Mouse (Mus musculus): ENCODE data around the gene Vps29. TPM values are rescaled to one million over a fixed set of nuclear protein-coding genes. Genes with fewer than 3 reads are reported as not detected.

The Vps29 gene
- polyA plus RNA-seq, 1 experiment = 134 TPM

- peaks cover 3% of the 10 kb centered on the region; the same call in 1 of the 2 replicates for H3K4me1 ChIP-seq (ENCODE audit: control insufficient read depth, insufficient read depth, low read length)
- peak within 1 kb of the TSS; percentile 79 for H3K4me3 ChIP-seq (ENCODE audit: insufficient read depth, low read length)
- peak within 1 kb of the TSS; percentile 52 for H3K27ac ChIP-seq (ENCODE audit: insufficient read depth, low read depth, low read length)
- TF ChIP-seq POLR2A (IDR thresholded peaks at IDR 0.05; ENCODE audit: borderline replicate concordance, low read depth, low read length) = 0 out of 2 replicates have a peak, but pooled peaks have one; percentile 77
- TF ChIP-seq CTCF (IDR thresholded peaks at IDR 0.05; ENCODE audit: low read depth, low read length) = no peak
Measured at GRCm38 (mm10) chr5:122372192-122372769, 18.1 kb downstream of the Vps29 start, which contains the start of gene Fam216a. Gene Fam216a, minus strand, starts transcription at chr5:122372364.

GRCm38 (mm10) chr5:122372878-122373277 is 18.7 kb downstream of the Vps29 start:
- H3K4me3 ChIP-seq (ENCODE audit: insufficient read depth, low read length) = peak overlapping the region; percentile 79
- H3K4me1 ChIP-seq (ENCODE audit: control insufficient read depth, insufficient read depth, low read length) = peaks cover 3% of the 10 kb centered on the region; the same call in 1 of the 2 replicates
- no peak for TF ChIP-seq POLR2A (IDR thresholded peaks at IDR 0.05; ENCODE audit: borderline replicate concordance, low read depth, low read length)
- TF ChIP-seq CTCF (IDR thresholded peaks at IDR 0.05; ENCODE audit: low read depth, low read length) = no peak
- H3K27ac ChIP-seq (ENCODE audit: insufficient read depth, low read depth, low read length) = peak overlapping the region; percentile 52

- Histone ChIP-seq H3K4me3 (ENCODE audit: insufficient read depth, low read length) (no peak overlapping the region), H3K27ac (ENCODE audit: insufficient read depth, low read depth, low read length) (no peak overlapping the region), H3K4me1 (ENCODE audit: control insufficient read depth, insufficient read depth, low read length) (peaks cover 3% of the 10 kb centered on the region; the same call in 1 of the 2 replicates)
- TF ChIP-seq POLR2A (IDR thresholded peaks at IDR 0.05; ENCODE audit: borderline replicate concordance, low read depth, low read length) = no peak
Measured at GRCm38 (mm10) chr5:122377101-122377833, 23.1 kb downstream of the Vps29 start.

GRCm38 (mm10) chr5:122378171-122378570 is 24.0 kb downstream of the Vps29 start:
- H3K4me1 ChIP-seq (ENCODE audit: control insufficient read depth, insufficient read depth, low read length) = peaks cover 3% of the 10 kb centered on the region; the same call in 1 of the 2 replicates
- H3K4me3 ChIP-seq (ENCODE audit: insufficient read depth, low read length) = no peak overlapping the region
- TF ChIP-seq POLR2A (IDR thresholded peaks at IDR 0.05; ENCODE audit: borderline replicate concordance, low read depth, low read length) (no peak), CTCF (IDR thresholded peaks at IDR 0.05; ENCODE audit: low read depth, low read length) (no peak)
- no peak overlapping the region for H3K27ac ChIP-seq (ENCODE audit: insufficient read depth, low read depth, low read length)

- Histone ChIP-seq H3K27ac (ENCODE audit: insufficient read depth, low read depth, low read length) (no peak overlapping the region), H3K4me3 (ENCODE audit: insufficient read depth, low read length) (no peak overlapping the region), H3K4me1 (ENCODE audit: control insufficient read depth, insufficient read depth, low read length) (no peaks in the 10 kb centered on the region)
- TF ChIP-seq CTCF (IDR thresholded peaks at IDR 0.05; ENCODE audit: low read depth, low read length) = peak; percentile 56
- no peak for TF ChIP-seq POLR2A (IDR thresholded peaks at IDR 0.05; ENCODE audit: borderline replicate concordance, low read depth, low read length)
Measured at GRCm38 (mm10) chr5:122379374-122380155, 25.4 kb downstream of the Vps29 start.

GRCm38 (mm10) chr5:122390006-122390405 is 35.8 kb downstream of the Vps29 start:
- Histone ChIP-seq H3K4me1 (ENCODE audit: control insufficient read depth, insufficient read depth, low read length) (peaks cover 14% of the 10 kb centered on the region), H3K4me3 (ENCODE audit: insufficient read depth, low read length) (no peak overlapping the region), H3K27ac (ENCODE audit: insufficient read depth, low read depth, low read length) (no peak overlapping the region)
- TF ChIP-seq POLR2A (IDR thresholded peaks at IDR 0.05; ENCODE audit: borderline replicate concordance, low read depth, low read length) (no peak), CTCF (IDR thresholded peaks at IDR 0.05; ENCODE audit: low read depth, low read length) (no peak)

GRCm38 (mm10) chr5:122390671-122391070 is 36.5 kb downstream of the Vps29 start:
- H3K4me1 ChIP-seq (ENCODE audit: control insufficient read depth, insufficient read depth, low read length) = peaks cover 17% of the 10 kb centered on the region
- TF ChIP-seq CTCF (IDR thresholded peaks at IDR 0.05; ENCODE audit: low read depth, low read length) = no peak
- no peak for TF ChIP-seq POLR2A (IDR thresholded peaks at IDR 0.05; ENCODE audit: borderline replicate concordance, low read depth, low read length)
- no peak overlapping the region for H3K27ac ChIP-seq (ENCODE audit: insufficient read depth, low read depth, low read length)
- H3K4me3 ChIP-seq (ENCODE audit: insufficient read depth, low read length) = no peak overlapping the region

- no peak overlapping the region for H3K4me3 ChIP-seq (ENCODE audit: insufficient read depth, low read length)
- H3K4me1 ChIP-seq (ENCODE audit: control insufficient read depth, insufficient read depth, low read length) = peaks cover 20% of the 10 kb centered on the region
- H3K27ac ChIP-seq (ENCODE audit: insufficient read depth, low read depth, low read length) = no peak overlapping the region
- TF ChIP-seq CTCF (IDR thresholded peaks at IDR 0.05; ENCODE audit: low read depth, low read length) = no peak
- no peak for TF ChIP-seq POLR2A (IDR thresholded peaks at IDR 0.05; ENCODE audit: borderline replicate concordance, low read depth, low read length)
Measured at GRCm38 (mm10) chr5:122391178-122391785, 37.1 kb downstream of the Vps29 start.

GRCm38 (mm10) chr5:122391786-122392180 is 37.6 kb downstream of the Vps29 start, which contains the start of gene Arpc3:
Gene Arpc3, plus strand, starts transcription at chr5:122391878.
- peak within 1 kb of the TSS; percentile 85 for H3K27ac ChIP-seq (ENCODE audit: insufficient read depth, low read depth, low read length)
- H3K4me1 ChIP-seq (ENCODE audit: control insufficient read depth, insufficient read depth, low read length) = peaks cover 25% of the 10 kb centered on the region
- TF ChIP-seq CTCF (IDR thresholded peaks at IDR 0.05; ENCODE audit: low read depth, low read length) (peak; percentile 28; the same call in 1 of the 2 replicates), POLR2A (IDR thresholded peaks at IDR 0.05; ENCODE audit: borderline replicate concordance, low read depth, low read length) (no peak)
- peak within 1 kb of the TSS; percentile 74 for H3K4me3 ChIP-seq (ENCODE audit: insufficient read depth, low read length)
